Mouse (Mus musculus) liver, postnatal 0 days (tissue): ENCODE data around the gene Sv2b. TPM values are rescaled to one million over a fixed set of nuclear protein-coding genes. Genes with fewer than 3 reads are reported as not detected.

Experiments used
- ATAC-seq: fragments of 200-750 bp; cut with Nextera tagmentation; 2 replicates; pipeline ENCODE4 v1.8.0; 2017; ENCODE audit warnings: mild to moderate bottlenecking, moderate library complexity
- DNase-seq: peaks from one replicate; pipeline ENCODE4 v3.0.0-alpha.2; 2016
- H3K27ac ChIP-seq: fragments of 300-500 bp; sonication (generic); 2 replicates; pipeline ENCODE4 v1.5.1; 2014; ENCODE audit warnings: antibody characterized with exemption, moderate library complexity, mild to moderate bottlenecking, low read depth
- H3K27me3 ChIP-seq: fragments of 300-500 bp; sonication (generic); 2 replicates; pipeline ENCODE4 v1.6.1; 2014; ENCODE audit warnings: low read length, control low read depth, mixed read lengths; ENCODE audit not compliant: insufficient read depth
- H3K36me3 ChIP-seq: fragments of 300-500 bp; sonication (generic); replicated peaks from 2 replicates; pipeline ENCODE4 v1.6.1; 2014; ENCODE audit warnings: mild to moderate bottlenecking, control low read depth, low read length, moderate library complexity, mixed read lengths; ENCODE audit not compliant: insufficient read depth
- H3K4me1 ChIP-seq: fragments of 300-500 bp; sonication (generic); 2 replicates; pipeline ENCODE4 v1.6.1; 2014; ENCODE audit warnings: antibody characterized with exemption, mild to moderate bottlenecking, control low read depth; ENCODE audit not compliant: insufficient read depth
- H3K4me2 ChIP-seq: fragments of 300-500 bp; sonication (generic); 2 replicates; pipeline ENCODE4 v1.6.1; 2014; ENCODE audit warnings: low read depth, mild to moderate bottlenecking, low read length, moderate library complexity, mixed read lengths
- H3K4me3 ChIP-seq: fragments of 300-500 bp; sonication (generic); 2 replicates; pipeline ENCODE4 v1.5.1; 2014; ENCODE audit warnings: low read depth, low read length
- H3K9ac ChIP-seq: fragments of 300-500 bp; sonication (generic); replicated peaks from 2 replicates; pipeline ENCODE4 v1.6.1; 2014; ENCODE audit warnings: mild to moderate bottlenecking, moderate library complexity
- H3K9me3 ChIP-seq: fragments of 300-500 bp; sonication (generic); 2 replicates; pipeline ENCODE4 v1.6.1; 2016; ENCODE audit warnings: mild to moderate bottlenecking, control low read depth, low read length, mixed read lengths
- CTCF ChIP-seq: sonication (generic); IDR thresholded peaks from 2 replicates; pipeline ENCODE4 v1.5.1; 2016; ENCODE audit warnings: antibody characterized with exemption, low read depth
- EP300 ChIP-seq: IDR thresholded peaks from 2 replicates; pipeline ENCODE4 v1.6.1; 2016; ENCODE audit warnings: antibody characterized with exemption, low read depth, mild to moderate bottlenecking
- WGBS: fragments of 180-500 bp; shearing (Covaris S2); extraction: QIAGEN DNeasy Blood & Tissue Kit; methylation state at CpG from one replicate; pipeline ENCODE4 v1.1.7; 2014; ENCODE audit not compliant: insufficient replicate concordance; 5-methylcytosine and 5-hydroxymethylcytosine counted together
- polyA plus RNA-seq: library from polyadenylated mRNA; unstranded; fragments of >200 nt; fragmentation: Nextera tagmentation; extraction: Ambion mirVana; gene quantifications from 2 replicates; pipeline ENCODE4 v1.2.1, GENCODE M21; 2015

Gene Sv2b
- polyA plus RNA-seq, 1 experiment from 2014 or later: not detected

DNA sequence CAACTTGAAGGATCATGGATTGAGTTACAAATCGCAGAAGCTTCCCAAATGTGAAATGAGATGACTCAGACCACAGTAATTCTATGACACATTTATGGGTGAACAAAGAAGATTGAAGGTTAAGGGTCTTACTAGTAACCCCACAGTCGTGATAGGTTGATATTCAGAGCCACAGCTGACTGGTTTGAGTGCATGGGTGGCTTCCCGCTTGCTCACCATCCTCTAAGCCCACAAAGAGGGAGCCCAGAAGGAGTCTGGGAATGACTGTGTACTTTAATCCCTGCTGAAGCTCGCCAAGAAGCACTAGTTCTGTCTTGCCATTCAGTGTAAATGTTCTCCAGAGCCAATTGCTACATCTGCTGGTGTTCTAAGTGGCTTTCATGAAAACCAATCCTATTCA lies 41.8 kb downstream of the Sv2b start:
- TF ChIP-seq CTCF (no peak), EP300 (no peak)
- Histone ChIP-seq H3K4me1 (no peaks in the 10 kb centered on the region), H3K36me3 (no peaks in the 10 kb centered on the region), H3K4me2 (no peak overlapping the region), H3K9me3 (no peaks in the 10 kb centered on the region), H3K27ac (no peak overlapping the region), H3K9ac (no peak overlapping the region), H3K27me3 (no peaks in the 10 kb centered on the region), H3K4me3 (no peak overlapping the region)
- DNase-seq (no peak), ATAC-seq (no peak)
- whole genome bisulfite sequencing: 51% methylated on average over 4 of the region's 4 CpGs

DNA sequence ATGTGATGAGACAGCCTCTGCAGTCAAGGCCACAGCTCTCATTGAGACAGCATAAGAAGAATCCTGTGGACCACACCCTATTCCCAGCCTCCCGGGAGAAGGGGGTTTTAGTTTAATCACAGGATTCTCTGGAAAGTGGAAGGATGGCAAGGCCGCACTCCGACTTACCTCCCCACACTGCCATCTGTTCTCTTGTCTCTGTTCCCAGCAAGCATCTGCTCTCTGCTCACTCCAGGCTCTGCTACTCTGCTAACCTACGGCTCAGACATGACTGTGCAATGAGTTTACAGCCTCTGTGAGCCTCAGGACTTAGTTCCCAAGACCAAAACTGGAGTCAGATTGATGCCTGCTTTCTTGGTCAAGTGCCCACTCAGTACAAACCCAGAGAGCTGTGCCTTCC lies 43.8 kb downstream of the Sv2b start:
- no peak overlapping the region for H3K4me2 ChIP-seq
- no peak overlapping the region for H3K9ac ChIP-seq
- 60% methylated on average over 4 of the region's 4 CpGs for WGBS
- H3K4me1 ChIP-seq: no peaks in the 10 kb centered on the region
- no peaks in the 10 kb centered on the region for H3K9me3 ChIP-seq
- TF ChIP-seq EP300 (no peak), CTCF (no peak)
- no peak for DNase-seq
- no peak overlapping the region for H3K4me3 ChIP-seq
- no peak for ATAC-seq
- no peaks in the 10 kb centered on the region for H3K27me3 ChIP-seq
- H3K27ac ChIP-seq: no peak overlapping the region
- no peaks in the 10 kb centered on the region for H3K36me3 ChIP-seq

DNA sequence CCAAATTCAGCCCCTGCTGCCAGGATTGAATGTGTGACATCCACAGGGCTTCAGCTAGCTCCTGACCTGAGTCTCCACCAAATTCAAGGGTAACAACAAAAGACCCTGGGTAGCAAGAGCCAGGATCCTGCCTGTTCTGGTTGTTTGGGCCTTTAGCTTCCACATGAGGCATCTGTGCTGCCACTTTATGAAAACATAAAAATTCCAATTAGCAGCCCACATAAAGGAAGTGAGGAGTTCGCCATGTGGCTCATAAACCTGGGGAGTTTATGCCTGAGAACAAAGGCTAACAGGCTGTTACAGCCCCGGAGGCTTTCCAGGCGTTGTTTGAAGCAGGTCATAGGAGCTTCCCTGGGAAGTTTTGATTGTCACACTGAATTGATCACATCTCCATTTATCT lies 49.1 kb downstream of the Sv2b start:
- Histone ChIP-seq H3K36me3 (no peaks in the 10 kb centered on the region), H3K4me3 (no peak overlapping the region), H3K4me1 (no peaks in the 10 kb centered on the region), H3K9me3 (no peaks in the 10 kb centered on the region), H3K27ac (no peak overlapping the region), H3K27me3 (no peaks in the 10 kb centered on the region), H3K4me2 (no peak overlapping the region), H3K9ac (no peak overlapping the region)
- 70% methylated on average over 3 of the region's 3 CpGs for WGBS
- TF ChIP-seq EP300 (no peak), CTCF (no peak)
- DNase-seq (no peak), ATAC-seq (no peak)

DNA sequence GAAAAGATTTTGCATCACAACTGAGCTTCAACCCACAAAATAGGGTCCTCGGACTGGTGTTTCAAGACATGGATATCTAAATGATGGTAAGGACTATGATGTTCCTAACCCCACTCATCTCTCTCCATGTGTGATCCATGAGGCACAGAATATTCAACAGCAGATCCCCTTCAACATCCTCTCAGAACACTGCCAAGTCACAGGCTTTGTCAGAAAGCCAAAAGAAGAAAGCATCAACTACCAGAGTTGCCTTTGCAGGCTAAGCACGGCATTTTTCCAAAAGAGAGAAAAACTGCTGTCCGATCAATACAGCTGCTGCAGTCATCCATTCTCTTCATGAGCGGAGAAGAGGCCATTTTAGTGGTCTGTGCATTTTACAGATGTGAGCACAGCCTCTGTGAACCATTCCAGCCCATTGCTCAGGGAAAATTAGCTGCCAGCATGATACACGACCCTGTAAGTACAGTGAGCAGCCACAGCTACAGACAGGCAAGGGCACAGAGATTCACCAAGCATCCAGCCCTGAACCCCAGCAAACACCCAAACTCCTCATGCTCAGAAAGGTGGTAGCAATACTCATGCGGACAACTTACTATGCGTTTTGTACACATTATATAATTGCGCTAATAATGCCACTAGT lies 55.3 kb downstream of the Sv2b start:
- H3K4me1 ChIP-seq: no peaks in the 10 kb centered on the region
- TF ChIP-seq EP300 (no peak), CTCF (no peak)
- H3K27me3 ChIP-seq: no peaks in the 10 kb centered on the region
- no peak for ATAC-seq
- no peak overlapping the region for H3K4me2 ChIP-seq
- no peaks in the 10 kb centered on the region for H3K9me3 ChIP-seq
- no peaks in the 10 kb centered on the region for H3K36me3 ChIP-seq
- no peak overlapping the region for H3K27ac ChIP-seq
- WGBS: 79% methylated on average over 8 of the region's 8 CpGs
- DNase-seq: no peak
- H3K9ac ChIP-seq: no peak overlapping the region
- no peak overlapping the region for H3K4me3 ChIP-seq

DNA sequence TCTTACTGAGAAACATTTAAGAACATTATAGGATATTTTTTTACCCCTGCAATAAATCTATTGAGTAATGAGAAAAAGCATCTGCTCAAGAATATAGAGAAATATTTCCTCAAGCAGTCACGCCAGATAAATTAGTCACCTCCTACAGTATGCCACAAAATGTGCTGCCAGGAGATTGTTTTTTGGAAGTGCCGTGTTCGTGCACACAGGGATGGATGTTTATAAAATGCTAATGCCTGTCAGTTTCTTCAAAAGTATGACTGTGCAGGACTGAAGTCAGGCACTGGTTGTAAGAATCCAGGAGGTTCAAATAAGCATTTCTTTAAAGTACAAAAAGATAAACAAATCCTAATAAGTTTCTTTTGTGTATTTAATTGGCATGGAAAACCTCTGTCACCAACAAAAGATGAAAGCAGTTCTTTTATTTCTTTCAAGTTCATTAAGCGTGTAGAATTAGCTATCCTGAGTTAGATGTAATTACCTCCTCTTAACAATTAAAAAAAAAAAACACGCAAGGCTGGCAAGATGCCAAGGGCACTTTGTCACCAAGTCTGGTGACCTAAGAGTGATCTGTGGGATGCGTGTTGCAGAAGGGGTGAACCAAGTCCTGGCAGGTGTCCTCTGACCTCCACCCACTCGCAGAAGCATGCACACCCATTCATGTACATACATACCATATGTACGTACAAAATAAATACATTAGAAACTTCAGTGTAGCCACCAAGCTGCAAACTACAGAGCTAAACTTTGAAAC lies 68.1 kb downstream of the Sv2b start:
- 70% methylated on average over 8 of the region's 8 CpGs for WGBS
- no peak for TF ChIP-seq CTCF
- no peak for TF ChIP-seq EP300

DNA sequence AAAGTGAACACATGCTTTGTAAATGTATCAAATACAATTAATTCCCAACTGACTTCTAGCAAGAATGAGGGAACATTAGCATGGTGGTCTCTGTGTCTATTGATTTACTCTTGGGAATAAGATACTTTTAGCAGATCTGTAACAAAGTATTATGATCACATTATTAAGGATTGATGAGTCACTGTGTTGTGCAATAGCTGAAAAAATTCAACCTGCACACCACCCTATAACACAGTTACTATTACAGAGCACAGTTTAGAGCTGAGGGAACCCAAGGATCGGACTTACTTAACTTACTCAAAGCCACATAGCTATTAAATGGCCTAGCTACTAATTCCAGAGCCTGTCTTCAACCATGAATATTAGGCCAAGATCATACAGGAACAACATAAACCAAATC lies 72.7 kb downstream of the Sv2b start:
- no peak for DNase-seq
- TF ChIP-seq EP300 (no peak), CTCF (no peak)
- Histone ChIP-seq H3K27ac (no peak overlapping the region), H3K4me3 (no peak overlapping the region), H3K4me1 (no peaks in the 10 kb centered on the region), H3K27me3 (no peaks in the 10 kb centered on the region), H3K9ac (no peak overlapping the region), H3K9me3 (no peaks in the 10 kb centered on the region), H3K4me2 (no peak overlapping the region), H3K36me3 (no peaks in the 10 kb centered on the region)
- no peak for ATAC-seq
- WGBS: 70% methylated on average over 1 of the region's 1 CpGs

More for the DNA sequence above, 68.1 kb downstream of the Sv2b start:
- Histone ChIP-seq H3K9ac (no peak overlapping the region), H3K9me3 (no peaks in the 10 kb centered on the region), H3K36me3 (no peaks in the 10 kb centered on the region), H3K27me3 (no peaks in the 10 kb centered on the region), H3K27ac (no peak overlapping the region), H3K4me3 (no peak overlapping the region), H3K4me1 (no peaks in the 10 kb centered on the region), H3K4me2 (no peak overlapping the region)
- ATAC-seq (no peak), DNase-seq (no peak)
